Mouse (Mus musculus) forebrain, embryonic 12.5 days (tissue): ENCODE measurements around the gene Gm13272. TPM values are rescaled to one million over a fixed set of nuclear protein-coding genes. Genes with fewer than 3 reads are reported as not detected.
A peak's percentile ranks its signal among the peaks of the same experiment; 100 is the strongest.
"Not testable (repeated sequence)": the region's sequence is repeated elsewhere in the genome, so short reads cannot be mapped to it uniquely, and the experiment has no call there.

Experiments
- ATAC-seq: fragments of 200-750 bp; cut with Nextera tagmentation; 2 replicates; pipeline ENCODE4 v1.8.0; 2017; ENCODE audit warnings: moderate TSS enrichment; ENCODE audit not compliant: low FRiP score
- H3K27ac ChIP-seq: fragments of 300-500 bp; sonication (generic); 2 replicates; pipeline ENCODE4 v1.5.1; 2016; ENCODE audit warnings: mild to moderate bottlenecking
- H3K27me3 ChIP-seq: fragments of 300-500 bp; sonication (generic); 2 replicates; pipeline ENCODE4 v1.6.1; 2016; ENCODE audit warnings: mild to moderate bottlenecking
- H3K36me3 ChIP-seq: fragments of 300-500 bp; sonication (generic); replicated peaks from 2 replicates; pipeline ENCODE4 v1.6.1; 2016; ENCODE audit warnings: mild to moderate bottlenecking
- H3K4me1 ChIP-seq: fragments of 300-500 bp; sonication (generic); 2 replicates; pipeline ENCODE4 v1.6.1; 2016
- H3K4me2 ChIP-seq: fragments of 300-500 bp; sonication (generic); 2 replicates; pipeline ENCODE4 v1.6.1; 2016; ENCODE audit warnings: mild to moderate bottlenecking, moderate library complexity
- H3K4me3 ChIP-seq: fragments of 300-500 bp; sonication (generic); replicated peaks from 2 replicates; pipeline ENCODE4 v1.5.1; 2016; ENCODE audit warnings: mild to moderate bottlenecking
- H3K9ac ChIP-seq: fragments of 300-500 bp; sonication (generic); 2 replicates; pipeline ENCODE4 v1.6.1; 2016; ENCODE audit warnings: mild to moderate bottlenecking
- H3K9me3 ChIP-seq: fragments of 300-500 bp; sonication (generic); 2 replicates; pipeline ENCODE4 v1.6.1; 2016
- WGBS: fragments of 180-500 bp; shearing (Covaris S2); methylation state at CpG from one replicate; pipeline ENCODE4 v1.1.7; 2016; 5-methylcytosine and 5-hydroxymethylcytosine counted together
- polyA plus RNA-seq: library from polyadenylated mRNA; unstranded; fragments of >200 nt; fragmentation: Nextera tagmentation; extraction: Ambion mirVana; gene quantifications from 2 replicates; pipeline ENCODE4 v1.2.1, GENCODE M21; 2016

Gm13272 gene
- polyA plus RNA-seq = not detected in 2 replicates

DNA sequence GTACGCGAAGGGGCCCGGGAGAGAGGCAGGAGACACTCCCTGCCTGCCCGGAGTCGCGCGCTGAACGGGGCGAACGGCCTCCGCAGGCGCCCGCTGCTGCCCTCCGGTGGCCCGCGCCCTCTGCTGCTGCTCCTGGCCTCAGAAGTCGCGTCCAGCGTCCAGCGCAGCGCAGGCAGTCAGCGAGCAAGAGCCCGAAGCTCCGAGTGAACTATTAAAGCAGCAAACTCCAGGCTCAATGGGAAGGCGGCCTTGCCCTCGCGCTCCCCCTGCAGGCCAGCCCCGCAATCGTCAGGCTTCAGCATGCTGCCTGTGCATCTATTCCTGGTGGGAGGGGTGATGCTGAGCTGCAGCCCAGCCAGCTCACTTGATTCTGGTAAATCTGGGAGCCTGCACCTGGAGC is at the start of gene Gm13272:
TSS of gene Gm13272 (plus strand) at position 301 of the 400 bp plus-strand sequence.
- not testable (repeated sequence) for H3K4me3 ChIP-seq, H3K27me3 ChIP-seq, H3K9me3 ChIP-seq, ATAC-seq, H3K36me3 ChIP-seq, H3K4me1 ChIP-seq, H3K4me2 ChIP-seq, H3K27ac ChIP-seq, H3K9ac ChIP-seq
- no CpG with 5 or more reads among the region's 29 CpGs for WGBS

- no peaks in the 10 kb centered on the region for H3K36me3 ChIP-seq
- no peak overlapping the region for H3K27ac ChIP-seq
- no peaks in the 10 kb centered on the region for H3K9me3 ChIP-seq
- no peaks in the 10 kb centered on the region for H3K27me3 ChIP-seq
- 0 out of 2 replicates have a peak, but pooled peaks have one; percentile 17 for ATAC-seq
- no peak overlapping the region for H3K9ac ChIP-seq
- no peak overlapping the region for H3K4me2 ChIP-seq
- WGBS = 0% methylated on average over 2 of the region's 2 CpGs
- no peak overlapping the region for H3K4me3 ChIP-seq
- no peaks in the 10 kb centered on the region for H3K4me1 ChIP-seq
Measured at GRCm38 (mm10) chr4:88738480-88738879, 41.2 kb upstream of the Gm13272 start.

DNA sequence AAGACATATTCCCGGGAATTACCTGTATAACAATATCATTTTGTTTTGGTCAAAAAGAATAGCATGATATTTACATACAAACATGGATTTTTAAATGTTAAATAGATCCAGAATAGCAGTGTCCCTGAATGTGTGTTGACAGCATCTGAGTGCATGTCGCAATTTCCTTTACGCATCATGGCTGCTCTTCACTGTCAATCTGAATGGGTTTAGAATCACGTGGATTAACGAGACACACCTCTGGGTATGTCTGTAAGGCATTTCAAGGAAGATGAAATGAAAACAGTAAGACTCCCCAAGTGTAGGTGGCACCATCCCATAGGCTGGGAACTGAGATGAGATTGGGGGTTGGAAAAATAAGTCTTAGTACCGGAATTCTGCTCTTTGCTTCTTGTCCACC is 40.6 kb upstream of the Gm13272 start:
- 93% methylated on average over 6 of the region's 6 CpGs for WGBS

GRCm38 (mm10) chr4:88741426-88741825 is 38.2 kb upstream of the Gm13272 start:
- no peak overlapping the region for H3K4me3 ChIP-seq
- no peak overlapping the region for H3K27ac ChIP-seq
- no peak for ATAC-seq
- no peaks in the 10 kb centered on the region for H3K9me3 ChIP-seq
- H3K4me2 ChIP-seq = no peak overlapping the region
- no peaks in the 10 kb centered on the region for H3K36me3 ChIP-seq
- H3K9ac ChIP-seq = no peak overlapping the region
- H3K27me3 ChIP-seq = no peaks in the 10 kb centered on the region
- no peaks in the 10 kb centered on the region; the same call in 1 of the 2 replicates for H3K4me1 ChIP-seq
- 92% methylated on average over 4 of the region's 4 CpGs for WGBS

More for the DNA sequence above, 40.6 kb upstream of the Gm13272 start:
- no peak overlapping the region for H3K4me3 ChIP-seq
- no peaks in the 10 kb centered on the region for H3K27me3 ChIP-seq
- H3K9ac ChIP-seq = no peak overlapping the region
- no peaks in the 10 kb centered on the region for H3K4me1 ChIP-seq
- no peak overlapping the region for H3K27ac ChIP-seq
- H3K9me3 ChIP-seq = no peaks in the 10 kb centered on the region
- no peak overlapping the region for H3K4me2 ChIP-seq
- no peaks in the 10 kb centered on the region for H3K36me3 ChIP-seq
- no peak for ATAC-seq

- Histone ChIP-seq H3K4me2 (no peak overlapping the region), H3K9me3 (no peaks in the 10 kb centered on the region), H3K27ac (no peak overlapping the region), H3K4me1 (no peaks in the 10 kb centered on the region; the same call in 1 of the 2 replicates), H3K36me3 (no peaks in the 10 kb centered on the region), H3K9ac (no peak overlapping the region), H3K4me3 (no peak overlapping the region), H3K27me3 (no peaks in the 10 kb centered on the region)
- no peak for ATAC-seq
- 76% methylated on average over 7 of the region's 7 CpGs for WGBS
Measured at GRCm38 (mm10) chr4:88742771-88743371, 36.8 kb upstream of the Gm13272 start.

- WGBS = 72% methylated on average over 3 of the region's 3 CpGs
- no peak for ATAC-seq
Measured at GRCm38 (mm10) chr4:88744207-88744606, 35.4 kb upstream of the Gm13272 start.

GRCm38 (mm10) chr4:88749926-88750325 is 29.7 kb upstream of the Gm13272 start:
- H3K27ac ChIP-seq = no peak overlapping the region
- H3K9me3 ChIP-seq = no peaks in the 10 kb centered on the region
- H3K4me3 ChIP-seq = no peak overlapping the region
- H3K36me3 ChIP-seq = no peaks in the 10 kb centered on the region
- 68% methylated on average over 6 of the region's 6 CpGs for WGBS
- H3K27me3 ChIP-seq = no peaks in the 10 kb centered on the region
- ATAC-seq = no peak
- no peak overlapping the region for H3K9ac ChIP-seq
- H3K4me1 ChIP-seq = no peaks in the 10 kb centered on the region; the same call in 1 of the 2 replicates
- H3K4me2 ChIP-seq = no peak overlapping the region

More at GRCm38 (mm10) chr4:88744207-88744606, 35.4 kb upstream of the Gm13272 start:
- Histone ChIP-seq H3K9ac (no peak overlapping the region), H3K27me3 (no peaks in the 10 kb centered on the region), H3K4me1 (no peaks in the 10 kb centered on the region; the same call in 1 of the 2 replicates), H3K27ac (no peak overlapping the region), H3K36me3 (no peaks in the 10 kb centered on the region), H3K4me2 (no peak overlapping the region), H3K9me3 (no peaks in the 10 kb centered on the region), H3K4me3 (no peak overlapping the region)

DNA sequence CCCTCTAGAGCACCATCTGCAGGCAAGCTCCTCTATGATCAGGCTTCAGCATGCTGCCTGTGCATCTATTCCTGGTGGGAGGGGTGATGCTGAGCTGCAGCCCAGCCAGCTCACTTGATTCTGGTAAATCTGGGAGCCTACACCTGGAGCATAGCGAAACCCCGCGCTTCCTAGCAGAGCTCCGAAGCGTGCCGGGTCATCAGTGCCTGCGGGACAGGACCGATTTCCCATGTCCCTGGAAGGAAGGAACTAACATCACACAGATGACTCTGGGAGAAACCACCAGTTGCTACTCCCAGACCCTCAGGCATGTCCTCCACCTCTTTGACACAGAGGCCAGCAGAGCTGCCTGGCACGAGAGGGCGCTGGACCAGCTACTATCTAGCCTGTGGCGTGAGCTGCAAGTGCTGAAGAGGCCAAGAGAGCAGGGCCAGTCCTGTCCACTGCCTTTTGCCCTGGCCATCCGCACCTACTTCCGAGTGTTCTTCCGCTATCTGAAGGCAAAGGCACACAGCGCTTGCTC is 24.8 kb upstream of the Gm13272 start, which contains the start of gene Gm13271:
TSS of gene Gm13271 (plus strand) at position 51 of the 523 bp plus-strand sequence.
- not testable (repeated sequence) for H3K9me3 ChIP-seq, H3K4me3 ChIP-seq, H3K4me1 ChIP-seq, H3K9ac ChIP-seq, ATAC-seq, H3K27me3 ChIP-seq, H3K4me2 ChIP-seq, H3K27ac ChIP-seq, H3K36me3 ChIP-seq
- WGBS = 75% methylated on average over 15 of the region's 15 CpGs

DNA sequence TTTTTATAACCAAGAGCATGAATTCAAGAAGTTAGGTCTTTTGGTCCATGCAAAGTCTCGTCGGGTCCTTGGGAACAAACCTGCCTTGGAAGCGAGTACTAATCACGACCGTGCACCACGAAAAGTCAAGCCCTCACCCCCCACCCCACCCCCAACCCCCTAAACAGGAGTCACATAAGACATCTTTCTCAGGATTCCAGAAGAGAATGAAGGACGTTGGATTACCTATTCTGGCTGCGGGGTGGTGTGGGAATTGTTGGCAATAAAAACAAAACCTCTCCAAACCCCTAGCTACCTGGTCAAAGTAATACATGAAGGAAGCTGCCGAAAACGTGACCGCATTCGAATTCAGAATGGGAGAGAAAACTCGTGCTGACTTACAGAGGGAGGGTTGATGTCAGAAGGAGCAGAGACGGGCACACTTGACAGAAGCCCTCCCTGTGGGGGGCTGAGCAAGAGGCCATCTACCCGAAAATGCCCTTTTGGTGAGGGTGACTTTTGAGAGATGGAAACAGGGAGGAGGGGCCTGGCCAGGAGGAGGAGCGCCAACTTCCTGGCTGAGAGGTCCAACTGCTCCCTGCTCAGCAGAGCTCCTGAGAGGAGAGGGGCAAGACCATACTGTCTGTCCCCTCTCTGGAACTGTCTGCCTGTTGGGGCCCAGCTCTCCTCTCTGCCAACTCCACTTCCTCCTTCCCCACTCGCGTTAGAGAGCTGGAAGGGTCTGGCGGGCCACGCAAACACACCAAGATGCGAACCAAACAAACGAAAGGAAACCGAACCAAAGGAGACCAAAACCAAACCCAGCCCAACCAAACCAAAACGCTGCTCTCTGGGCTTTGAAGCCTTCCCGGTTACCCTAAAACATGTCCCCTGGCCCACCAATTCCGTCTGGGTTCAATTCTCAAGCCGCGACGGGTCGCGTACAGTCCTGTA is 22.8 kb upstream of the Gm13272 start:
- not testable (repeated sequence) for H3K9me3 ChIP-seq, H3K4me1 ChIP-seq, ATAC-seq, H3K36me3 ChIP-seq, H3K27me3 ChIP-seq
- Histone ChIP-seq H3K9ac (peak overlapping the region; percentile 63), H3K4me2 (peak overlapping the region; percentile 87), H3K4me3 (peak overlapping the region; percentile 44), H3K27ac (peak overlapping the region; percentile 75)
- WGBS = 12% methylated on average over 28 of the region's 31 CpGs

GRCm38 (mm10) chr4:88757628-88758031 is 22.0 kb upstream of the Gm13272 start:
- H3K9ac ChIP-seq = peak overlapping the region; percentile 63
- H3K4me3 ChIP-seq = peak overlapping the region; percentile 44
- peak overlapping the region; percentile 87 for H3K4me2 ChIP-seq
- peak overlapping the region; percentile 75 for H3K27ac ChIP-seq
- WGBS = under 1% methylated on average over 20 of the region's 21 CpGs
- peak; percentile 99 for ATAC-seq
- H3K9me3 ChIP-seq, H3K36me3 ChIP-seq, H3K4me1 ChIP-seq, H3K27me3 ChIP-seq: not testable (repeated sequence)

DNA sequence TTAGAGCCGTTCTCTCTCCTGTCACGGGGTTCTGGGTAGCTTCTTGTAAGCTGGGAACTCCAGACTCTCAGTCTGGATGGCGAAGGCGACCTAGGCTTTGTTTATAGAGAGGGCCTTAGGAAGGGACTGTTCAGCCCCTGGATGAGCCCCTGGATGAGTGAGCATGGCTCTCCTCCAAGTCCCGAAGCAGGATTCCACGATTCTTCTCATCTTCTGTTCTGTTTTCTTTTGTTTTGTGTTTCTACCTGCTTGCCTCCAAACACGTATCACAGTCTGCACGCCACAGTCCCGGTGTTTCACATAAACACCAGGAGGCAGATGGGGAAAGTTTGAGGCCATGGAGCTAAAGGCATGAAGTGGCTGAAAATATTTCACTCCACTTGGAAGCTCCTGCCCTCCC is 20.9 kb upstream of the Gm13272 start:
- H3K27ac ChIP-seq, ATAC-seq, H3K4me2 ChIP-seq, H3K36me3 ChIP-seq, H3K9me3 ChIP-seq, H3K9ac ChIP-seq, H3K4me1 ChIP-seq, H3K4me3 ChIP-seq, H3K27me3 ChIP-seq: not testable (repeated sequence)
- 91% methylated on average over 9 of the region's 9 CpGs for WGBS

DNA sequence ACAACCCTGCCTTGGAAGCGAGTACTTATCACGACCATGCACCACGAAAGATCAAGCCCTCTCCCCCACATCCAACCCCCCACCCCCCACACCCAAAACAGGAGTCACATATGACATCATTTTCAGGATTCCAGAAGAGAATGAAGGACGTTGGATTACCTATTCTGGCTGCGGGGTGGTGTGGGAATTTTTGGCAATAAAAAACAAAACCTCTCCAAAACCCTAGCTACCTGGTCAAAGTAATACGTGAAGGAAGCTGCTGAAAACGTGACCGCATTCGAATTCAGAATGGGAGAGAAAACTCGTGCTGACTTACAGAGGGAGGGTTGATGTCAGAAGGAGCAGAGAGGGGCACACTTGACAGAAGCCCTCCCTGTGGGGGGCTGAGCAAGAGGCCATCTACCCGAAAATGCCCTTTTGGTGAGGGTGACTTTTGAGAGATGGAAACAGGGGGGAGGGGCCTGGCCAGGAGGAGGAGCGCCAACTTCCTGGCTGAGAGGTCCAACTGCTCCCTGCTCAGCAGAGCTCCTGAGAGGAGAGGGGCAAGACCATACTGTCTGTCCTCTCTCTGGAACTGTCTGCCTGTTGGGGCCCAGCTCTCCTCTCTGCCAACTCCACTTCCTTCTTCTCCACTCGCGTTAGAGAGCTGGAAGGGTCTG is 19.9 kb upstream of the Gm13272 start, which contains the start of gene Gm13283:
TSS of gene Gm13283 (plus strand) at position 510 of the 659 bp plus-strand sequence.
- Histone ChIP-seq H3K4me2 (peak within 1 kb of the TSS; percentile 60), H3K4me3 (peak within 1 kb of the TSS; percentile 36)
- H3K27me3 ChIP-seq, H3K4me1 ChIP-seq, ATAC-seq, H3K9me3 ChIP-seq, H3K27ac ChIP-seq, H3K36me3 ChIP-seq, H3K9ac ChIP-seq: not testable (repeated sequence)
- 20% methylated on average over 11 of the region's 14 CpGs for WGBS
